Mouse (Mus musculus) neutrophil, adult 5-6 weeks (primary cell): Measurements from ENCODE around the gene Pdia6. TPM values are rescaled to one million over a fixed set of nuclear protein-coding genes. Genes with fewer than 3 reads are reported as not detected.

Experiments used
- ATAC-seq: fragments of 151-379, 151-347 bp; 2 replicates; pipeline ENCODE4 v1.8.0; 2017; ENCODE audit warnings: mild to moderate bottlenecking, moderate TSS enrichment; ENCODE audit not compliant: insufficient number of reproducible peaks, poor library complexity, low FRiP score, severe bottlenecking; ENCODE audit errors: extremely low read depth
- total RNA-seq: library from RNA; stranded (forward); fragments of 200-1000 nt; gene quantifications from 2 replicates; pipeline ENCODE4 v1.2.3, GENCODE M21; 2017

Pdia6 gene
- total RNA-seq, 1 experiment from 2014 or later = 112 TPM

- ATAC-seq = no peak
These were observed 58.5 kb downstream of the Pdia6 start for GRCm38 (mm10) chr12:17324549-17325470.

- ATAC-seq = no peak
These were observed 62.9 kb downstream of the Pdia6 start, which contains the start of gene Atp6v1c2 for GRCm38 (mm10) chr12:17329259-17329658. Gene Atp6v1c2, minus strand, starts transcription at chr12:17329359.

- ATAC-seq = no peak
These were observed 67.1 kb downstream of the Pdia6 start for GRCm38 (mm10) chr12:17333459-17333858.

Other genes starting within 250 kb of the Pdia6 start
- not detected in 2 replicates for gene Kcnf1, start 89.7 kb upstream of the Pdia6 start, total RNA-seq
- gene Atp6v1c2, start 62.8 kb downstream of the Pdia6 start, total RNA-seq = not detected in 2 replicates
- 7.4 and 8.2 TPM in 2 replicates for gene Nol10, start 81.9 kb downstream of the Pdia6 start, total RNA-seq